Mouse (Mus musculus): Measurements from ENCODE around the gene Rab6b.

DNA sequence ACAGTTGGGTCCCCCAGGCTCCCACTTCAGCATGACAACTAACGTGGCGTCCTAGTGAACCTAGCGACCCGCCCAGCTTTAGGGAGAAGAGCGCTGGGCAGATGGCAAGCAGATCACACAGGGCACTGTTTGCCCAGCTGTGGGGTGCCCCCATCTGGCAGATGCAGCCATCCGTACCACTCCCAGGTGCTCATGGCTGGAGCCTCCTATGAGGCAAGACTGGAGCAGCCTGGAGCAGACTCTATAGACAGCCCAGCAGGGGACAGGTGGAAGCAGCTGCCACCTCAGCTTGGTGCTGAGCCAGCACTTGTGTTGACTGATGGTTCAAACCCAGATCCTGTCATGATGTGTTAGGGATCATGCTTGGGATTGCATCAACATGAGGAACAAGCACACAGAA, 56.5 kb downstream of the Rab6b start:
- no peak for TF ChIP-seq USF1 (IDR thresholded peaks at IDR 0.05; ENCODE audit: low read depth)
- TF ChIP-seq CTCF (IDR thresholded peaks at IDR 0.05; ENCODE audit: control insufficient read depth, insufficient read depth, insufficient read length), result no peak
- TF ChIP-seq MAX (IDR thresholded peaks at IDR 0.05), result no peak
- TF ChIP-seq CEBPB (IDR thresholded peaks at IDR 0.05; ENCODE audit: low read depth), result no peak
- no peak for TF ChIP-seq MYOG (IDR thresholded peaks at IDR 0.05; ENCODE audit: control insufficient read depth, extremely low read depth, insufficient read length)
- TF ChIP-seq MYOD1 (IDR thresholded peaks at IDR 0.05; ENCODE audit: control insufficient read depth, insufficient read length, low read depth), result no peak

All from C2C12 (cell line).